Mouse (Mus musculus): ENCODE measurements around the gene Copa. TPM values are rescaled to one million over a fixed set of nuclear protein-coding genes. Genes with fewer than 3 reads are reported as not detected.

Gene Copa
- polyA plus RNA-seq, 2 experiments = 28.9 to 49.6 TPM

DNA sequence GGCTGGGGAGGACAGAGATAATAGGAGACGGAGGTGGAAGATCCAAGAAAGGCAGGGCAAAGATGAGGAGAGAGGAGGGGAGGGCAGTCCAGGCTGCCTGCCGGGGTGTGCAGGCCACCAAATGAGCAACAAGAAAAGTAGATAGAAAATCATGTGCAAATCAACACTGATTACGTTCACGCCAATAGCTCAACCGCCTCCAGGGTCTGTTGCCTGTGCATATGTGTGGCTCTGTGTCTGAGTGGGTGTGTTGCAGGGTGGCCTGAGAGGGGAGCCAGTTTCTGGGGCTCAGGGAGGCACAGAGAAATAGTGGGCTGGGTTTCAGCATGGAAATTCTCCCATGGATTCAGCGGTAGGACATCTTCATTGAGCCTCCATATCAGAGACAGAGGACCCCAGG lies 24.0 kb upstream of the Copa start:
- WGBS (ENCODE audit: insufficient replicate concordance) = 57% methylated on average over 6 of the region's 6 CpGs
- ATAC-seq (ENCODE audit: insufficient read depth) (no peak), DNase-seq (ENCODE audit: low read depth in 3 of 3, low spot score in 3 of 3) (no peak)
- Histone ChIP-seq H3K9ac (replicated peaks) (no peak overlapping the region), H3K27ac (no peak overlapping the region), H3K36me3 (replicated peaks; ENCODE audit: control insufficient read depth, insufficient read depth, low read depth) (no peaks in the 10 kb centered on the region), H3K27me3 (ENCODE audit: control insufficient read depth, insufficient read depth, low read length) (peaks cover 20% of the 10 kb centered on the region), H3K9me3 (ENCODE audit: control insufficient read depth, low read length) (no peaks in the 10 kb centered on the region), H3K4me3 (ENCODE audit: insufficient read depth in 1 of 2, low read depth in 2 of 2, low read length in 2 of 2) (no peak overlapping the region), H3K4me1 (replicated peaks; ENCODE audit: control insufficient read depth in 2 of 2, insufficient read depth in 2 of 2, low read length in 1 of 2) (no peaks in the 10 kb centered on the region), H3K4me2 (ENCODE audit: low read depth) (no peak overlapping the region)
- no peak for TF ChIP-seq EP300 (IDR thresholded peaks at IDR 0.05; ENCODE audit: low read depth)
- TF ChIP-seq CTCF (IDR thresholded peaks at IDR 0.05; ENCODE audit: low read depth) = no peak

DNA sequence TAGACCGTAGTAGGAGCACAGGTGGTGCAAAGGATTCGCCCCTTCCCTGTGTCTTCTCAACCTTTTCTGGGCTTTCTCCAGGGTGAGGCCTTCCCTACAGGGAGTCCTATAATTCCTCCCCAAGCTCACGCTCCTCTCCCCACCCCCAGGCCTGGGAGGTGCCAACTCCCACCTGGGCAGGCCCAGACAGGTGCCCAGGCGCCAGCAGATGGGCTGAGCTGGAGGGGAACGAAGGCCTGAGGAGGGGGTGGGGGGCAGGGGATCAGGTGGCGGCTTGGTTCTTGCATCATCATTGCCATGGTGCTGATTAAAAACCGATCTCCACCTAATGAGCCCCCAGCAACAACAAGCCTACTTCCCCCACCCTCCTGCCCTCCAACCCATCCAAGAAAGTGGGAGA lies 23.5 kb upstream of the Copa start:
- ATAC-seq (ENCODE audit: insufficient read depth) (no peak), DNase-seq (ENCODE audit: low read depth in 3 of 3, low spot score in 3 of 3) (no peak)
- no peak for TF ChIP-seq CTCF (IDR thresholded peaks at IDR 0.05; ENCODE audit: low read depth)
- no peak for TF ChIP-seq EP300 (IDR thresholded peaks at IDR 0.05; ENCODE audit: low read depth)
- Histone ChIP-seq H3K9me3 (ENCODE audit: control insufficient read depth, low read length) (no peaks in the 10 kb centered on the region), H3K36me3 (replicated peaks; ENCODE audit: control insufficient read depth, insufficient read depth, low read depth) (no peaks in the 10 kb centered on the region), H3K9ac (replicated peaks) (no peak overlapping the region), H3K4me3 (ENCODE audit: insufficient read depth in 1 of 2, low read depth in 2 of 2, low read length in 2 of 2) (no peak overlapping the region), H3K4me1 (replicated peaks; ENCODE audit: control insufficient read depth in 2 of 2, insufficient read depth in 2 of 2, low read length in 1 of 2) (no peaks in the 10 kb centered on the region), H3K4me2 (ENCODE audit: low read depth) (no peak overlapping the region), H3K27me3 (ENCODE audit: control insufficient read depth, insufficient read depth, low read length) (peaks cover 14% of the 10 kb centered on the region), H3K27ac (no peak overlapping the region)
- 54% methylated on average over 7 of the region's 7 CpGs for WGBS (ENCODE audit: insufficient replicate concordance)

GRCm38 (mm10) chr1:172060659-172061058 lies 21.7 kb upstream of the Copa start:
- Histone ChIP-seq H3K9ac (replicated peaks) (no peak overlapping the region), H3K36me3 (replicated peaks; ENCODE audit: control insufficient read depth, insufficient read depth, low read depth) (peaks cover 1% of the 10 kb centered on the region; the same call in 1 of the 2 replicates), H3K27me3 (ENCODE audit: control insufficient read depth, insufficient read depth, low read length) (peaks cover 2% of the 10 kb centered on the region; the same call in 1 of the 2 replicates), H3K4me3 (ENCODE audit: insufficient read depth in 1 of 2, low read depth in 2 of 2, low read length in 2 of 2) (no peak overlapping the region), H3K27ac (no peak overlapping the region), H3K4me2 (ENCODE audit: low read depth) (no peak overlapping the region), H3K4me1 (replicated peaks; ENCODE audit: control insufficient read depth in 2 of 2, insufficient read depth in 2 of 2, low read length in 1 of 2) (no peaks in the 10 kb centered on the region), H3K9me3 (ENCODE audit: control insufficient read depth, low read length) (no peaks in the 10 kb centered on the region)
- 48% methylated on average over 4 of the region's 4 CpGs for WGBS (ENCODE audit: insufficient replicate concordance)
- no peak for ATAC-seq (ENCODE audit: insufficient read depth)
- TF ChIP-seq CTCF (IDR thresholded peaks at IDR 0.05; ENCODE audit: low read depth) (no peak), EP300 (IDR thresholded peaks at IDR 0.05; ENCODE audit: low read depth) (no peak)
- no peak for DNase-seq (ENCODE audit: low read depth in 3 of 3, low spot score in 3 of 3)

GRCm38 (mm10) chr1:172061217-172061616 lies 21.1 kb upstream of the Copa start:
- TF ChIP-seq CTCF (IDR thresholded peaks at IDR 0.05; ENCODE audit: low read depth) = no peak
- TF ChIP-seq EP300 (IDR thresholded peaks at IDR 0.05; ENCODE audit: low read depth) = no peak
- ATAC-seq (ENCODE audit: insufficient read depth) (no peak), DNase-seq (ENCODE audit: low read depth in 3 of 3, low spot score in 3 of 3) (no peak)
- H3K4me2 ChIP-seq (ENCODE audit: low read depth) = no peak overlapping the region
- no peaks in the 10 kb centered on the region for H3K27me3 ChIP-seq (ENCODE audit: control insufficient read depth, insufficient read depth, low read length)
- no peaks in the 10 kb centered on the region for H3K4me1 ChIP-seq (replicated peaks; ENCODE audit: control insufficient read depth in 2 of 2, insufficient read depth in 2 of 2, low read length in 1 of 2)
- no peak overlapping the region for H3K27ac ChIP-seq
- H3K9ac ChIP-seq (replicated peaks) = no peak overlapping the region
- 49% methylated on average over 8 of the region's 8 CpGs for WGBS (ENCODE audit: insufficient replicate concordance)
- peaks cover 6% of the 10 kb centered on the region for H3K36me3 ChIP-seq (replicated peaks; ENCODE audit: control insufficient read depth, insufficient read depth, low read depth)
- no peak overlapping the region for H3K4me3 ChIP-seq (ENCODE audit: insufficient read depth in 1 of 2, low read depth in 2 of 2, low read length in 2 of 2)
- H3K9me3 ChIP-seq (ENCODE audit: control insufficient read depth, low read length) = no peaks in the 10 kb centered on the region

DNA sequence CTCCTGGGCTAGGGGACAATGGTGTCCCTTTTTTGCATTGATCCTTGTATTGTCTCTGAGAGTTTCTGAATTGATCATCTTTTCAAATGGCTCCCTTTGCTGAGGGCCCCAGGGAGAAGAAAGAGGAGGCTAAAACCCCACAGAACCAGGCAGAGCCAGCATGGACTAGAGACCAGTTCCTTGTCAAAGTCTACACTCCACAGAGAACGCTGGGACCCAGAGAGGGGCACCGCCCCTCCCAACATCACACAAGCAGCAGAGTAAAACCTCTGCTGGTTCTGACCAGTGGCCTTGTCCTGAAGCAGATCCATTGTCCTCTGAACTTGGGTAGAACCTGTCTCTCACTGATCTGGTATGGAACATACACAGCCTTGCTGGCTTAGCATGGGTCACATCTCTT lies 20.2 kb upstream of the Copa start:
- Histone ChIP-seq H3K36me3 (replicated peaks; ENCODE audit: control insufficient read depth, insufficient read depth, low read depth) (peaks cover 6% of the 10 kb centered on the region), H3K4me3 (ENCODE audit: insufficient read depth in 1 of 2, low read depth in 2 of 2, low read length in 2 of 2) (no peak overlapping the region), H3K4me1 (replicated peaks; ENCODE audit: control insufficient read depth in 2 of 2, insufficient read depth in 2 of 2, low read length in 1 of 2) (no peaks in the 10 kb centered on the region), H3K4me2 (ENCODE audit: low read depth) (no peak overlapping the region), H3K9me3 (ENCODE audit: control insufficient read depth, low read length) (no peaks in the 10 kb centered on the region), H3K27ac (no peak overlapping the region), H3K27me3 (ENCODE audit: control insufficient read depth, insufficient read depth, low read length) (no peaks in the 10 kb centered on the region), H3K9ac (replicated peaks) (no peak overlapping the region)
- no peak for TF ChIP-seq EP300 (IDR thresholded peaks at IDR 0.05; ENCODE audit: low read depth)
- no peak for TF ChIP-seq CTCF (IDR thresholded peaks at IDR 0.05; ENCODE audit: low read depth)
- WGBS (ENCODE audit: insufficient replicate concordance) = 66% methylated on average over 2 of the region's 2 CpGs
- DNase-seq (ENCODE audit: low read depth in 3 of 3, low spot score in 3 of 3) (no peak), ATAC-seq (ENCODE audit: insufficient read depth) (no peak)

Data from liver, embryonic 14.5 days (tissue).